Comparison of ENCODE assay signal across 8 mouse cellular contexts in genomic region chr13:43231965-43232860, GRCm38 (mm10).
DNase-seq lines count a peak whose midpoint lies in the region; ATAC-seq and TF ChIP-seq lines count a peak whose summit lies in the region.

No protein-coding gene starts in this region.

- H3K4me1 ChIP-seq in intestine, postnatal 0 days (replicated peaks; ENCODE audit: control insufficient read depth, insufficient read depth, low read length), result peaks cover 11% of the 10 kb centered on the region
- peaks cover 28% of the 10 kb centered on the region for H3K4me1 ChIP-seq in lung, adult 2 months (ENCODE audit: control insufficient read depth, insufficient read depth, low read length)
- peaks cover 27% of the 10 kb centered on the region for H3K4me1 ChIP-seq in forebrain, embryonic 15.5 days

- H3K27me3 ChIP-seq in intestine, postnatal 0 days (replicated peaks; ENCODE audit: control insufficient read depth, insufficient read depth, low read length), result no peaks in the 10 kb centered on the region
- H3K27me3 ChIP-seq in forebrain, embryonic 15.5 days, result no peaks in the 10 kb centered on the region

- H3K36me3 ChIP-seq in intestine, postnatal 0 days (ENCODE audit: control insufficient read depth, insufficient read depth), result no peaks in the 10 kb centered on the region
- H3K36me3 ChIP-seq in forebrain, embryonic 15.5 days, result no peaks in the 10 kb centered on the region

- H3K9me3 ChIP-seq in intestine, postnatal 0 days (ENCODE audit: control insufficient read depth), result no peaks in the 10 kb centered on the region
- H3K9me3 ChIP-seq in forebrain, embryonic 15.5 days, result no peaks in the 10 kb centered on the region

- H3K27ac ChIP-seq in intestine, postnatal 0 days (ENCODE audit: low read depth, low read length), result no peak overlapping the region
- no peak overlapping the region; the same call in 1 of the 2 replicates for H3K27ac ChIP-seq in forebrain, embryonic 15.5 days (replicated peaks)

- TF ChIP-seq POLR2A in lung, adult 2 months (IDR thresholded peaks at IDR 0.05; ENCODE audit: borderline replicate concordance, extremely low read depth, low read depth, low read length), result no peak

- TF ChIP-seq CTCF in intestine, postnatal 0 days (IDR thresholded peaks at IDR 0.05; ENCODE audit: low read depth), result no peak
- no peak for TF ChIP-seq CTCF in lung, adult 2 months (IDR thresholded peaks at IDR 0.05; ENCODE audit: insufficient read depth, low read length)

- intact Hi-C loops in left cerebral cortex, postnatal 36 days (cut with DNase I), result loop anchor here (2.0 to 5.0 kb wide), 3 partner anchors 29 to 71 kb away; no protein-coding TSS in a partner anchor

- no peak overlapping the region for H3K4me2 ChIP-seq in intestine, postnatal 0 days (replicated peaks; ENCODE audit: low read depth)
- no peak overlapping the region for H3K4me2 ChIP-seq in forebrain, embryonic 15.5 days (replicated peaks)

- H3K9ac ChIP-seq in intestine, postnatal 0 days (ENCODE audit: low read depth, low read length), result no peak overlapping the region
- H3K9ac ChIP-seq in forebrain, embryonic 15.5 days (replicated peaks), result no peak overlapping the region

- peak; percentile 63 for ATAC-seq in intestine, postnatal 0 days
- ATAC-seq in forebrain, embryonic 15.5 days (replicated peaks), result no peak

- peak; percentile 29 for DNase-seq in MN1 (ENCODE audit: low spot score)
- peak; percentile 81 for DNase-seq in adrenal gland, postnatal 14 days
- peak; percentile 94 for DNase-seq in gonadal fat pad, adult 2 months (ENCODE audit: low read depth)
- DNase-seq in lung, adult 2 months, result peak; percentile 77
- peak; percentile 48 for DNase-seq in testis, postnatal 10 days (ENCODE audit: low spot score)
- DNase-seq in left cerebral cortex, postnatal 36 days (ENCODE audit: low spot score in 2 of 2), result no peak

- no peak overlapping the region for H3K4me3 ChIP-seq in intestine, postnatal 0 days (ENCODE audit: low read depth, low read length)
- no peak overlapping the region for H3K4me3 ChIP-seq in lung, adult 2 months (replicated peaks; ENCODE audit: extremely low read depth, low read depth, low read length)
- no peak overlapping the region for H3K4me3 ChIP-seq in forebrain, embryonic 15.5 days

- 15% methylated on average over 13 of the region's 13 CpGs for WGBS in intestine, postnatal 0 days
- 19% methylated on average over 13 of the region's 13 CpGs for WGBS in lung, adult 2 months
- 46% methylated on average over 13 of the region's 13 CpGs for WGBS in forebrain, embryonic 15.5 days

Comparison
In these comparisons a context has a peak if more than half of its experiments do, and no peak if none do; other contexts are left out.
1. DNase-seq: peak in MN1 (single experiment), adrenal gland, postnatal 14 days (single experiment), gonadal fat pad, adult 2 months (single experiment), lung, adult 2 months (single experiment) and testis, postnatal 10 days (single experiment); none in left cerebral cortex, postnatal 36 days (0 of 2).